Mouse (Mus musculus) hindbrain, embryonic 10.5 days (tissue): ENCODE results near the gene Txnrd1. TPM values are rescaled to one million over a fixed set of nuclear protein-coding genes. Genes with fewer than 3 reads are reported as not detected.

Experiments used
- DNase-seq: peaks from one replicate; pipeline ENCODE4 v3.0.0-alpha.2; 2017; ENCODE audit warnings: low spot score
- H3K27ac ChIP-seq: fragments of 300-500 bp; sonication (generic); 2 replicates; pipeline ENCODE4 v1.5.1; 2016; ENCODE audit warnings: mild to moderate bottlenecking, moderate library complexity
- H3K27me3 ChIP-seq: fragments of 300-500 bp; sonication (generic); 2 replicates; pipeline ENCODE4 v1.6.1; 2016; ENCODE audit warnings: mild to moderate bottlenecking; ENCODE audit not compliant: poor library complexity, insufficient read depth, severe bottlenecking
- H3K36me3 ChIP-seq: fragments of 300-500 bp; sonication (generic); 2 replicates; pipeline ENCODE4 v1.6.1; 2016; ENCODE audit warnings: mild to moderate bottlenecking, moderate library complexity
- H3K4me1 ChIP-seq: fragments of 300-500 bp; sonication (generic); replicated peaks from 2 replicates; pipeline ENCODE4 v1.6.1; 2016; ENCODE audit warnings: mild to moderate bottlenecking
- H3K4me3 ChIP-seq: fragments of 300-500 bp; sonication (generic); 2 replicates; pipeline ENCODE4 v1.5.1; 2016; ENCODE audit warnings: mild to moderate bottlenecking, moderate library complexity
- H3K9me3 ChIP-seq: fragments of 300-500 bp; sonication (generic); 2 replicates; pipeline ENCODE4 v1.6.1; 2016; ENCODE audit warnings: mild to moderate bottlenecking, moderate library complexity
- WGBS: fragments of 180-500 bp; shearing (Covaris S2); methylation state at CpG from one replicate; pipeline ENCODE4 v1.1.7; 2016; 5-methylcytosine and 5-hydroxymethylcytosine counted together
- polyA plus RNA-seq: library from polyadenylated mRNA; unstranded; fragments of >200 nt; fragmentation: Nextera tagmentation; extraction: Ambion mirVana; gene quantifications from 2 replicates; pipeline ENCODE4 v1.2.1, GENCODE M21; 2016

Gene Txnrd1
- polyA plus RNA-seq, result 164 and 172 TPM in 2 replicates

GRCm38 (mm10) chr10:82833926-82834325, at the start of gene Txnrd1:
Gene Txnrd1 (plus strand): TSS chr10:82833951.
- no peak within 1 kb of the TSS for H3K4me3 ChIP-seq
- H3K27me3 ChIP-seq, result no peaks in the 10 kb centered on the region; the same call in 1 of the 2 replicates
- H3K36me3 ChIP-seq, result no peaks in the 10 kb centered on the region
- no peaks in the 10 kb centered on the region for H3K9me3 ChIP-seq
- no peak within 1 kb of the TSS for H3K27ac ChIP-seq
- no peak for DNase-seq
- 76% methylated on average over 9 of the region's 9 CpGs for WGBS
- H3K4me1 ChIP-seq, result 0 out of 2 replicates have a peak, but pooled peaks cover 4% of the 10 kb centered on the region

GRCm38 (mm10) chr10:82789181-82789580, 44.6 kb upstream of the Txnrd1 start:
- no peak overlapping the region for H3K4me3 ChIP-seq
- no peak for DNase-seq
- H3K27ac ChIP-seq, result no peak overlapping the region
- H3K27me3 ChIP-seq, result no peaks in the 10 kb centered on the region
- no peaks in the 10 kb centered on the region for H3K36me3 ChIP-seq
- H3K9me3 ChIP-seq, result no peaks in the 10 kb centered on the region
- H3K4me1 ChIP-seq, result no peaks in the 10 kb centered on the region

DNA sequence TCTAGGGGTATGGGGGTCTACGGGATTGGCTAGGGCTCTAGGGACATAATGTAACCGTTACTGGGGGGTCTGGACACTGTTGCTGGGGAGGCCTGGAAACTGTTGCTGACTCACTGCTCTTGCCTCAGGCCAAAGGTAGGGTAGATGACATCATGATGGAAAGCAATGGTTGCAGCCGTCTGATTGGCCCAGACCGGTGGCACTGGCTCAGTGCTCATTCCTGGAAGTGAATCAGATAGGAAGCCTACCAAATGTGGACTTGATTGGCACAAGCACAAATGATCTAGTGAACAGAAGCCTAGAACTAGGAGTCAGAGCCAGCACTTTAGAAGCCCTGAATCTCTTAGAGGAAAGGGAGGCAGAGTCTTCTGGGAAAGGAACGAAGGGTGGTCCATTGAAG, 43.2 kb upstream of the Txnrd1 start:
- DNase-seq, result no peak
- Histone ChIP-seq H3K9me3 (no peaks in the 10 kb centered on the region), H3K36me3 (no peaks in the 10 kb centered on the region), H3K27me3 (no peaks in the 10 kb centered on the region), H3K4me3 (no peak overlapping the region), H3K4me1 (peaks cover 5% of the 10 kb centered on the region; the same call in 1 of the 2 replicates), H3K27ac (no peak overlapping the region)
- 90% methylated on average over 5 of the region's 5 CpGs for WGBS

- H3K4me3 ChIP-seq, result no peak overlapping the region
- no peaks in the 10 kb centered on the region for H3K27me3 ChIP-seq
- no peaks in the 10 kb centered on the region for H3K36me3 ChIP-seq
- WGBS, result 92% methylated on average over 3 of the region's 3 CpGs
- peaks cover 15% of the 10 kb centered on the region for H3K4me1 ChIP-seq
- H3K27ac ChIP-seq, result no peak overlapping the region
- no peaks in the 10 kb centered on the region for H3K9me3 ChIP-seq
- no peak for DNase-seq
Measured at GRCm38 (mm10) chr10:82791713-82792112, 42.0 kb upstream of the Txnrd1 start.

DNA sequence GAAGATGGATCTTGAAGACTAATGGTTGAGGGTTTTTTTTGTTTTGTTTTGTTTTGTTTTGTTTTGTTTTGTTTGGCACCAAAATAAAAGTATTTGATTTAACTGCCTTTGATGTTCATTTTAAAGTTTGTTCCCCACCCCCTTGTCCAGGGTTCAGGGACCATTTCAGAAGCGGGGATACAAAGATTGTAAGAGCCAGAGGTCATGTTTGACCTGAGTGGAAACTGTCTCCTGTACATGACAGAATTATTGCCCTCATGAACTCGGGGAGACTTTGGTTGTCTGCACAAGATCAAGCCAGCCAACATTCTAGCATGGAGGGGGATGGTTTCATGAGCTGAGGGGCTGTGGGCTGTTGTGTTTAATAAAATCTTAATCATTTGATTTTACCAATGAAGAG, 41.4 kb upstream of the Txnrd1 start:
- 83% methylated on average over 2 of the region's 2 CpGs for WGBS
- H3K4me3 ChIP-seq, result no peak overlapping the region
- DNase-seq, result no peak
- H3K4me1 ChIP-seq, result peaks cover 18% of the 10 kb centered on the region
- no peaks in the 10 kb centered on the region for H3K36me3 ChIP-seq
- H3K27me3 ChIP-seq, result no peaks in the 10 kb centered on the region
- no peak overlapping the region for H3K27ac ChIP-seq
- no peaks in the 10 kb centered on the region for H3K9me3 ChIP-seq

DNA sequence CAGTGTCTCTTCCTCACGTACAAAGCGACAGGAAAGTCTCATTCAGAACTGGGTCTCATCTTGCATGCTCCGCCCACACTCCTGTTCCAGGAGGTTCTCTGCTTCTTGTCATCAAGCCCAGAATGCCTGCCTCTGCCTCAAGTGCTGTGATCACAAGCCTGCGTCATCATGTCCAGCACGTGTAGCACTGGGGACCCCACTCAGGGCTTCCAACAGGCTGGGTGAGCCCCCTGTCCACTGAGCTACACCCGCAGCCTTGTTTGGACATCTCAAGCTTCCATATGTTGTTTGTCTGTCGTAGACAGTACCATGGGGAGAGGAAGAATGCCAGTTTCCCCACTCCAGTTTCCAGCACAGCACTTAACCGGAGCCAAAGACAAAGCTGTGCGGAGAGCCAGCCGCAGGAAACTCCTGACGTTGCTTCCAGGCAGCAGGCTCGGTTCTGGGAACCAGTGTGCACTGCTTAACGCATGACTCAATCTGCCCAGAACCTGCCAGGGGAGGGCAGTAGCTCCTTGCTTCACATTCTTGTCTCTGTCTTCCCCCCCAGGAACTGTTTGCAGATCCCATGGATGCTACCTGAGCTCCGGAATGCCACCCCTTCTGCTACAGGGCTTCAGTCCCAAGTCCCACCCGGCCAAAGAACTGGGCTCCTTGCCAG, 38.5 kb upstream of the Txnrd1 start:
- no peaks in the 10 kb centered on the region for H3K27me3 ChIP-seq
- no peak overlapping the region for H3K27ac ChIP-seq
- 44% methylated on average over 15 of the region's 15 CpGs for WGBS
- H3K4me1 ChIP-seq, result peaks cover 18% of the 10 kb centered on the region
- H3K9me3 ChIP-seq, result no peaks in the 10 kb centered on the region
- no peak overlapping the region for H3K4me3 ChIP-seq
- DNase-seq, result no peak
- H3K36me3 ChIP-seq, result no peaks in the 10 kb centered on the region

GRCm38 (mm10) chr10:82795767-82796166, 38.0 kb upstream of the Txnrd1 start:
- Histone ChIP-seq H3K9me3 (no peaks in the 10 kb centered on the region), H3K4me1 (peaks cover 18% of the 10 kb centered on the region), H3K27me3 (no peaks in the 10 kb centered on the region), H3K27ac (no peak overlapping the region), H3K4me3 (no peak overlapping the region), H3K36me3 (no peaks in the 10 kb centered on the region)
- WGBS, result 53% methylated on average over 8 of the region's 8 CpGs
- DNase-seq, result no peak

DNA sequence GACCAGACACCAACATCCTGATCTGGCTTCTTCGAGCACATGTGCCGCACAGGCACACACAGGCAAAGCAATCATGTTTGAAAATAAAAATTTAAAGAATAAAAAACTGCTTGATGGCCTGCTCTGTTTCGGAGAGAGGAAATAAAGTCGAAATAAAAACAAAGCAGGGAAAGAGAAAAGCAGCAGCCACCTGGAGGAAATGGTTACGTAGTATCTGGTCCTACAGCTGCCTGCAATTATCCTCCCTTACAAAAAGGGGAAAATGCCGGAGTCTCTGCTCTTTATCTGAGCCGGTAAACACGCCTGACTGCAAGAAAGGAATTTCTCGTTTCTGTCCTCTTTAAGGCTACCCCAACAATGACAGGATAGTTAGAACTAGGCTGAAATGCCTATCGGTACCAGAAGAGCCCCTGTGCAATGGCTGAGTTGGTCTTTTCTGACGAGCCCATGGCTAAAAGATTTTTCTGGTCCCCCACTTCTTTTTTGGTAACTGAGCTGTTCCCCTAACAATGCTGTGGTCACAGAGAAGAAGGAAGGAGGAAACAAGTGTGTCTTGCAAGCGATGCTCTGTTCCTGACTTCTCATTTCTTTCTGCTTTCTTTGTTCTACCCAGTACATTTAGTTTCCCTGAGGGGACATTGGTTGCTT, 37.2 kb upstream of the Txnrd1 start:
- no peak overlapping the region for H3K27ac ChIP-seq
- 53% methylated on average over 12 of the region's 12 CpGs for WGBS

DNA sequence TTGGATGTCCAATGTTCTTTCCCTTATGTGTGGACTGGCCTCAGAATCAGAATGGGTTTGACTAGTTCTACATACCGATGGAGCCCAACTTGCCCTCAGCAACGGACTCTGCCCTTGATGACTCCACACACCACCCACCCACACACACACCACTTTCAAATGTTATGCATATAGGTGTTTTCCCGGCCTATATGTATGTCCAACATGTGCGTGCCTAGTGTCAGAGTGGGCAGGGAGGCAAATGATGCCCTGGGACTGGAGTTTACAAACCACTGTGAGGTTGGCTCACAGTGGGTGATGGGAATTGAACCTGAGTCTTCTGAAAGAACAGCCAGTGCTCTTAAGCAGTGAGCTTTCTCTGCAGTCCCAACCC, 36.6 kb upstream of the Txnrd1 start:
- H3K4me3 ChIP-seq, result no peak overlapping the region
- no peak for DNase-seq
- H3K36me3 ChIP-seq, result no peaks in the 10 kb centered on the region
- peaks cover 18% of the 10 kb centered on the region for H3K4me1 ChIP-seq
- WGBS, result 88% methylated on average over 4 of the region's 4 CpGs
- no peaks in the 10 kb centered on the region for H3K9me3 ChIP-seq
- no peak overlapping the region for H3K27ac ChIP-seq
- H3K27me3 ChIP-seq, result no peaks in the 10 kb centered on the region

More for the DNA sequence above, 37.2 kb upstream of the Txnrd1 start:
- no peaks in the 10 kb centered on the region for H3K9me3 ChIP-seq
- H3K4me1 ChIP-seq, result peaks cover 18% of the 10 kb centered on the region
- no peaks in the 10 kb centered on the region for H3K36me3 ChIP-seq
- no peak overlapping the region for H3K4me3 ChIP-seq
- no peaks in the 10 kb centered on the region for H3K27me3 ChIP-seq
- no peak for DNase-seq

DNA sequence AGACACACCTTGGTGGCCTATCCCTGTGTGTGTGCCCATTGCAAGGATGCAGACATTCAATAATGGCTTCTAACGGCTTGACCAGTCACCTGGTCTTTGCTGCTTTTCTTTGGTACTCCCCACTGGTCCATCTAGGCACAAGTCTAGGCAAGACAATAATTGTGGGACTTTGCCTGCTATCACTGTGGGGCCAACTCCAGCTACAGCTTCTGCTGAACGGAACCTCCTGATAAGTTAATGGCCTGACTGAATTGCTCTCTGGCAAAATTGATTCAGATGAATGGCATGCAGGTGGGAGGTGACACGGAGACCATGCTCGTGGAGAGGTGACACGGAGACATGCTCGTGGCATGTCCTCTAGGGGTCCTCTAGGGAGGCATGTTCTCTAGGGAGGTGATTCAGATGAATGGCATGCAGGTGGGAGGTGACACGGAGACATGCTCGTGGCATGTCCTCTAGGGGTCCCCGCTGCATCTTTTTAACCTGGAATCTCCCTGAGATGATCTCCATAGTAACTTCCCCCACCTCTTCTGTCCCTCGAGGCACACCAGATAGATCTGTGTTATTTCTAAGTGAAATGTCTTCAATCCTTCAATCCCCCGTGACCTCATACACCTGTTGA, 35.3 kb upstream of the Txnrd1 start:
- Histone ChIP-seq H3K9me3 (no peaks in the 10 kb centered on the region), H3K27ac (no peak overlapping the region), H3K36me3 (no peaks in the 10 kb centered on the region), H3K4me1 (peaks cover 18% of the 10 kb centered on the region), H3K27me3 (no peaks in the 10 kb centered on the region), H3K4me3 (no peak overlapping the region)
- WGBS, result 61% methylated on average over 11 of the region's 11 CpGs
- no peak for DNase-seq

DNA sequence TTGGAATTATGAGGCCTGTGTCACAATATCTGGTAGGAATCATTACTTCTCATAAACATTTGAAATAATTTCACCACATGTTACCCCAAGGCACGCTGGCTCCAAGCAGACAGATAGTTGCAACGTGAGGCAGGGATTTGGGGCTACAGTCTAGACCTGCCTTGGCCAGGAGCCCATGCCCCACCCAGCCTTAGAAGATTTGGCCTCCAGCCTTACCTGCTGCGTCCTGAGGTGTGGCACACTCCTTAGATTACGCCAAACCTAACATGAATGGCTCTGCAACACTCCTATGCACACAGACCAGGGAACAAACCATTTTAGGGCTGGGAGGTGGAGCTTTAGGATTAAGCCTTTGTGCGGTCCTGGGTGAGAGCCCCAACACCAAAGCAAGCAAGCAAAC, 33.7 kb upstream of the Txnrd1 start:
- H3K9me3 ChIP-seq, result no peaks in the 10 kb centered on the region
- DNase-seq, result no peak
- H3K36me3 ChIP-seq, result no peaks in the 10 kb centered on the region
- no peaks in the 10 kb centered on the region for H3K27me3 ChIP-seq
- H3K27ac ChIP-seq, result no peak overlapping the region
- H3K4me3 ChIP-seq, result no peak overlapping the region
- peaks cover 16% of the 10 kb centered on the region for H3K4me1 ChIP-seq
- 81% methylated on average over 5 of the region's 5 CpGs for WGBS

- Histone ChIP-seq H3K4me3 (no peak overlapping the region), H3K9me3 (no peaks in the 10 kb centered on the region), H3K27me3 (no peaks in the 10 kb centered on the region), H3K4me1 (peaks cover 17% of the 10 kb centered on the region), H3K27ac (no peak overlapping the region), H3K36me3 (no peaks in the 10 kb centered on the region)
- no peak for DNase-seq
- WGBS, result 72% methylated on average over 3 of the region's 3 CpGs
Measured at GRCm38 (mm10) chr10:82804396-82804795, 29.4 kb upstream of the Txnrd1 start.

DNA sequence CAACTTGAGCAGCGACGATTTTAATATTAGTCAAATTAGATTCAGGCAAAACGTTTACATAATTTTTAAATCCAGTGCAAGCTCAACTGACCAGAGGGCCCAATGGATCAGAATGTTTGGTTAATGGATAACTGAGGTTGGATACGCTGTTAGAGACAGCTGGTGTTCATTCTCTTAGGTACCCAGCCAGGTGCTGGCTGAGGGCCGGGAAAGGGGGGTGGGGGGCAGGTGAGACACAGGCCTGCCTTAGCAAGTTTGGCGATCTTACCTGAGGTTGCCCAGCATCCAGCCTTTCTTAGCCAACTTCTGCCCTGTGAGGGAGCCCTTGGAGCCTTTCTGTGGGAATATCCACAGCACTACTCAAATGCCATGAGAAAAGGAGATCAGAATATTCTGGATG, 28.6 kb upstream of the Txnrd1 start:
- Histone ChIP-seq H3K4me3 (no peak overlapping the region), H3K4me1 (peaks cover 24% of the 10 kb centered on the region), H3K27me3 (no peaks in the 10 kb centered on the region), H3K27ac (no peak overlapping the region), H3K36me3 (no peaks in the 10 kb centered on the region), H3K9me3 (no peaks in the 10 kb centered on the region)
- 85% methylated on average over 6 of the region's 6 CpGs for WGBS
- no peak for DNase-seq
